Mouse (Mus musculus) myocyte (in vitro differentiated cells): ENCODE measurements around the gene Brd3os. TPM values are rescaled to one million over a fixed set of nuclear protein-coding genes. Genes with fewer than 3 reads are reported as not detected.

Experiments
- H3K27me3 ChIP-seq: one replicate; pipeline ENCODE4 v1.6.1; 2011; ENCODE audit not compliant: control insufficient read depth, insufficient read depth, insufficient read length
- H3K36me3 ChIP-seq: one replicate; pipeline ENCODE4 v1.6.1; 2011; ENCODE audit not compliant: control insufficient read depth, insufficient read depth
- H3K4me2 ChIP-seq: one replicate; pipeline ENCODE4 v1.6.1; 2011; ENCODE audit warnings: low read depth, control low read depth
- H3K4me3 ChIP-seq: one replicate; pipeline ENCODE4 v1.5.1; 2011; ENCODE audit warnings: mild to moderate bottlenecking, control low read depth, moderate library complexity
- H3K79me2 ChIP-seq: one replicate; pipeline ENCODE4 v1.6.1; 2011; ENCODE audit not compliant: control insufficient read depth, insufficient read depth
- H3ac ChIP-seq: one replicate; pipeline ENCODE4 v1.6.1; 2011; ENCODE audit not compliant: control insufficient read depth, insufficient read length
- CEBPB ChIP-seq: IDR thresholded peaks from 2 replicates; pipeline ENCODE4 v1.6.1; 2011; ENCODE audit warnings: mild to moderate bottlenecking, moderate library complexity; ENCODE audit not compliant: poor library complexity, insufficient read depth, severe bottlenecking
- E2F4 ChIP-seq: IDR thresholded peaks from one replicate; pipeline ENCODE4 v1.6.1; 2011; ENCODE audit warnings: mild to moderate bottlenecking, control low read depth, moderate library complexity; ENCODE audit not compliant: insufficient read depth
- MAX ChIP-seq: IDR thresholded peaks from one replicate; pipeline ENCODE4 v1.6.1; 2011; ENCODE audit warnings: low read depth, mild to moderate bottlenecking, control low read depth
- MYOD1 ChIP-seq, 3 experiments: IDR thresholded peaks; one replicate each; pipeline ENCODE4 v1.6.1; 2011; ENCODE audit warnings: control low read depth in 2 of 3, low read depth in 2 of 3, mild to moderate bottlenecking in 2 of 3, moderate library complexity in 1 of 3; ENCODE audit not compliant: insufficient read length in 2 of 3, control insufficient read depth in 1 of 3
- MYOG ChIP-seq, 3 experiments: IDR thresholded peaks; one replicate each; pipeline ENCODE4 v1.6.1; 2011; ENCODE audit warnings: control low read depth in 2 of 3, low read depth in 2 of 3, mild to moderate bottlenecking in 2 of 3; ENCODE audit not compliant: insufficient read length in 2 of 3, control insufficient read depth in 1 of 3, insufficient read depth in 1 of 3
- POLR2A ChIP-seq: IDR thresholded peaks from one replicate; pipeline ENCODE4 v1.6.1; 2011; ENCODE audit warnings: low read depth, mild to moderate bottlenecking, control low read depth, moderate library complexity; ENCODE audit not compliant: insufficient read length
- POLR2AphosphoS2 ChIP-seq: IDR thresholded peaks from one replicate; pipeline ENCODE4 v1.6.1; 2011; ENCODE audit warnings: low read depth, control low read depth; ENCODE audit not compliant: insufficient read length
- REST ChIP-seq: IDR thresholded peaks from one replicate; pipeline ENCODE4 v1.6.1; 2011; ENCODE audit warnings: mild to moderate bottlenecking, control low read depth, moderate library complexity; ENCODE audit not compliant: insufficient read depth, insufficient read length
- SRF ChIP-seq: IDR thresholded peaks from one replicate; pipeline ENCODE4 v1.6.1; 2011; ENCODE audit warnings: low read depth; ENCODE audit not compliant: control insufficient read depth, insufficient read length
- TCF12 ChIP-seq: IDR thresholded peaks from one replicate; pipeline ENCODE4 v1.6.1; 2011; ENCODE audit warnings: mild to moderate bottlenecking, control low read depth; ENCODE audit not compliant: poor library complexity, insufficient read depth, severe bottlenecking
- TCF3 ChIP-seq: IDR thresholded peaks from one replicate; pipeline ENCODE4 v1.6.1; 2011; ENCODE audit warnings: low read depth, control low read depth; ENCODE audit not compliant: insufficient read length
- USF1 ChIP-seq: IDR thresholded peaks from one replicate; pipeline ENCODE4 v1.6.1; 2011; ENCODE audit warnings: low read depth, mild to moderate bottlenecking, control low read depth, moderate library complexity
- polyA plus RNA-seq: library from polyadenylated mRNA; unstranded; fragments of >200 nt; fragmentation: generic; extraction: Trizol; gene quantifications from one replicate; pipeline ENCODE4 v1.2.1, GENCODE M21; 2012; ENCODE audit warnings: missing spikeins

Gene Brd3os
- polyA plus RNA-seq, 1 experiment, result 28.7 TPM

GRCm38 (mm10) chr2:27401544-27401943 is 40.6 kb upstream of the Brd3os start:
- TF ChIP-seq USF1, result no peak
- TF ChIP-seq POLR2A, result no peak
- no peak for TF ChIP-seq TCF3
- no peak overlapping the region for H3K4me2 ChIP-seq
- no peaks in the 10 kb centered on the region for H3K36me3 ChIP-seq
- no peaks in the 10 kb centered on the region for H3K27me3 ChIP-seq
- H3K79me2 ChIP-seq, result peaks cover 20% of the 10 kb centered on the region
- no peak overlapping the region for H3K4me3 ChIP-seq
- H3ac ChIP-seq, result no peak overlapping the region

DNA sequence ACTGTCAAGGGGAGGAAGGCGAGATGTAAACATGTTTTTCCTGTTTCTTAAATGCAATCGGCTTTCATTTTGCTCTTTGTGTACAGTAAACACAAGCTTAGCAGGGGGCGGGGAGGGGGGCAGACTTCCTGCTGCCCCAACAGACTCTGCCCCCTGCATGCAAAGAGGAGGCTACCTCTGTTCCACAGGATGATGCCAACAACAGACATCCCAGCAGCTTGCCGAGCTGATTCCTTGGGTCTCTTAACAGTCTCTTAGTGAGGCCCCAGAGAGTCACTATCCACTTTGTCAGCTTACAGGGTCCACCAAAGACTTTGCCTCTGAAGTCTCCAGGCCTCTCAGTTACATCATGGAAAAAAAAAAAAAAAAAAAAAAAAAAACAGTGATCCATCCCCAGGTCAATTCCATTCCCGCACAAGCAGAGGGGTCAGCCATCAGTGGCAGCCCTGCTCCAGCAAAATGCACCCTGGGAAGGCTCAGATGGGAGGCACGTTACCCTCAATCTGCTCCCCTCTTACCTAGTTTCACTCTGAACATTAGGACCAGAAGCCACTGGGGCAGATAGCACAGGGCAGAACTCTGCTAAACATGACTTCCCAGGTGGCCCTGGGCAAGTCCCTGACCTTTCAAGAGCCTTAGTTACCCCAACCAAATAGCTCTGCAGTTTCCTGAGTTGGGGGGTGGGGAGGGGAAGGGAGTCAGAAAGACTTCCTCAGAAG is 37.6 kb upstream of the Brd3os start:
- H3K4me2 ChIP-seq, result no peak overlapping the region
- no peak overlapping the region for H3K4me3 ChIP-seq
- H3ac ChIP-seq, result no peak overlapping the region
- peaks cover 46% of the 10 kb centered on the region for H3K79me2 ChIP-seq
- no peaks in the 10 kb centered on the region for H3K27me3 ChIP-seq
- TF ChIP-seq MYOD1 (IDR thresholded peaks at IDR 0.05; ENCODE audit: control insufficient read depth in 1 of 3, insufficient read length in 2 of 3, low read depth in 2 of 3) (no peak), REST (no peak), E2F4 (no peak), TCF12 (no peak), USF1 (no peak), TCF3 (no peak), POLR2AphosphoS2 (no peak), MAX (no peak), SRF (no peak), CEBPB (no peak), POLR2A (no peak), MYOG (IDR thresholded peaks at IDR 0.05; ENCODE audit: control insufficient read depth in 1 of 3, insufficient read depth in 1 of 3, insufficient read length in 2 of 3, low read depth in 2 of 3) (no peak)
- no peaks in the 10 kb centered on the region for H3K36me3 ChIP-seq

DNA sequence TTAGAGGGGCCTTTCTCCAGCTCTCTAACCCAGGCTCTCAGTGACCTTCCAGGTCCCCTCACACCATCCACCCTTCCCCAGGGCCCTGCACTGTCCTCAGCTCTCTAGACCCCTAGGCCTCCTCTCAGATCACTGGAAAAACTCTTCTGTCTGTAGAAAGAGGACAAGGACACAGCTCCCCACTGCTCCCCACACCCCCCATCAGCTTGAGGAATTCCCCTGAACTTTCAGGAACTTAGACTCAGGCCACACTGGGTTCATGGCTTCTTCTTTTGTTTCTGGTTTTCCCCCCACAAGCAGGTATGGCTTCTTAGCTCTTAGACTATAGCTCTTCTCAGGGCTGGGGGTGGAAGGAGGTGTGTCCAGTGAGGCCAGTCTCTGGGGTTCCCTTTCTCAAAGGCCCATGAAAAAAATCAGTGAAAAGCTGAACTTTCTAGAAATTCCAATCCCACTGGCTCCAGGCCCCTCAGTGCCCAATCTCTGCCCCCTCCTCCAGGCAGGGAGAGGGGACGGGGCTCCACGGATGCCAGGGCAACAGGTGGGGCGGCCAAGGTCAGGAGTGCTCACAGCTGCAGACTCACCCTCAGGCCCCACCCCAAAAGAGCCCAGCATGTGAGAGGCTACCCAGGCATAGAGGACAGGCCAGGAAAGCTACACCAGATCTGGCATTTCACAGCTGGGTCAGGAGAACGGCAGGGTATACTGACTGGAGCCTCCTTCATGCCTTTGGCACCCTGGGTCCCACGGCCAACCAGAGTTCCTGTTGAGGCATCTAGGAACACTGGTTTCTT is 36.8 kb upstream of the Brd3os start:
- Histone ChIP-seq H3K27me3 (no peaks in the 10 kb centered on the region), H3K4me2 (no peak overlapping the region), H3ac (no peak overlapping the region), H3K4me3 (no peak overlapping the region), H3K79me2 (peaks cover 50% of the 10 kb centered on the region), H3K36me3 (no peaks in the 10 kb centered on the region)
- TF ChIP-seq MYOD1 (IDR thresholded peaks at IDR 0.05; ENCODE audit: control insufficient read depth in 1 of 3, insufficient read length in 2 of 3, low read depth in 2 of 3), result peak in 2 of 3 experiments; percentile 55 to 89
- TF ChIP-seq SRF, result no peak
- no peak for TF ChIP-seq POLR2A
- peak in 2 of 3 experiments; percentile 65 to 93 for TF ChIP-seq MYOG (IDR thresholded peaks at IDR 0.05; ENCODE audit: control insufficient read depth in 1 of 3, insufficient read depth in 1 of 3, insufficient read length in 2 of 3, low read depth in 2 of 3)
- TF ChIP-seq TCF3, result peak; percentile 22

GRCm38 (mm10) chr2:27406928-27407327 is 35.2 kb upstream of the Brd3os start:
- H3K79me2 ChIP-seq, result peaks cover 58% of the 10 kb centered on the region
- H3K4me2 ChIP-seq, result no peak overlapping the region
- no peak overlapping the region for H3ac ChIP-seq
- H3K36me3 ChIP-seq, result no peaks in the 10 kb centered on the region
- no peaks in the 10 kb centered on the region for H3K27me3 ChIP-seq
- TF ChIP-seq E2F4 (no peak), REST (no peak), MAX (no peak), TCF3 (no peak), POLR2AphosphoS2 (no peak), CEBPB (no peak), SRF (no peak), USF1 (no peak), POLR2A (no peak), MYOG (IDR thresholded peaks at IDR 0.05; ENCODE audit: control insufficient read depth in 1 of 3, insufficient read depth in 1 of 3, insufficient read length in 2 of 3, low read depth in 2 of 3) (no peak), MYOD1 (IDR thresholded peaks at IDR 0.05; ENCODE audit: control insufficient read depth in 1 of 3, insufficient read length in 2 of 3, low read depth in 2 of 3) (no peak), TCF12 (no peak)
- H3K4me3 ChIP-seq, result no peak overlapping the region

DNA sequence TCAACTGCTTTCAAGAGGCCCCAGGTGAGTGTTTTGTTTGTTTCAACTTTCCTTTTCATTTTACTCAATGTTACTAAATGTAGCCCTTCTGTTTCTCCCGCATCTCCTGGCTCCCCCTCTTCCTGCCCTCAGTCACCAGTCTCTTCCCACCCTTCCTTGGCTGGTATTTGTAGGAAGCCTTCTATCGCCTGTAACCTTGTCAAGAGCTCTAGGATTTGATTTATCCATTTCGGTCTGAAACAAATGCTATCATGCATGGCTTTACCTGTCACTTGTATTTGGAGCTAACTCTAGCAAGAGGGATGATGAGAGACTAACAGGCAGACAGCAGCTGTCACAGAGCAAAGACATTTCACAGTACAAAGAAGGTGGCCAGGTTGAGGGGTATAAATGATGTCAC is 33.9 kb upstream of the Brd3os start:
- TF ChIP-seq TCF12, result no peak
- TF ChIP-seq CEBPB, result no peak
- no peak for TF ChIP-seq USF1
- TF ChIP-seq MYOG (IDR thresholded peaks at IDR 0.05; ENCODE audit: control insufficient read depth in 1 of 3, insufficient read depth in 1 of 3, insufficient read length in 2 of 3, low read depth in 2 of 3), result no peak
- TF ChIP-seq POLR2A, result no peak
- no peak for TF ChIP-seq E2F4
- TF ChIP-seq SRF, result no peak
- no peak for TF ChIP-seq REST
- no peak for TF ChIP-seq MAX
- TF ChIP-seq POLR2AphosphoS2, result no peak
- no peak for TF ChIP-seq MYOD1 (IDR thresholded peaks at IDR 0.05; ENCODE audit: control insufficient read depth in 1 of 3, insufficient read length in 2 of 3, low read depth in 2 of 3)
- no peak for TF ChIP-seq TCF3
- Histone ChIP-seq H3K4me3 (no peak overlapping the region), H3K79me2 (peaks cover 66% of the 10 kb centered on the region), H3K27me3 (no peaks in the 10 kb centered on the region), H3K36me3 (no peaks in the 10 kb centered on the region), H3ac (no peak overlapping the region), H3K4me2 (no peak overlapping the region)
